In genomic region chr2:93267791-93268190, GRCm38 (mm10) we compare ENCODE assay signal across 9 mouse cellular contexts.
A peak's percentile ranks its signal among the peaks of the same experiment; 100 is the strongest.
DNase-seq lines count a peak whose midpoint lies in the region; ATAC-seq lines count a peak whose summit lies in the region.
"Had no signal": no experiment of that assay in that cellular context is flagged by ENCODE, and none has a peak within 500 bp of the region (broad histone marks: within the 10 kb centered on the region; RNA-seq: fewer than 3 reads in every experiment).

No protein-coding gene starts in this region.

- peak; percentile 49; the same call in 1 of the 2 replicates for ATAC-seq in liver, embryonic 12.5 days
- ATAC-seq: Patski had no signal

- no peaks in the 10 kb centered on the region for H3K36me3 ChIP-seq in liver, embryonic 12.5 days

- WGBS in liver, embryonic 12.5 days (ENCODE audit: insufficient replicate concordance) = 36% methylated on average over 4 of the region's 4 CpGs

- H3K27ac ChIP-seq in liver, embryonic 12.5 days = no peak overlapping the region

- no peaks in the 10 kb centered on the region for H3K9me3 ChIP-seq in liver, embryonic 12.5 days (replicated peaks)

- H3K9ac ChIP-seq in liver, embryonic 12.5 days = no peak overlapping the region

- peaks cover 6% of the 10 kb centered on the region; the same call in 1 of the 2 replicates for H3K4me1 ChIP-seq in liver, embryonic 12.5 days

- DNase-seq in adrenal gland, postnatal 10 days = peak; percentile 36
- DNase-seq in adrenal gland, postnatal 25 days = peak; percentile 33
- peak; percentile 52 for DNase-seq in heart, postnatal 4 days
- DNase-seq in cerebellum, adult 18-20 months = no peak
- DNase-seq in left cerebral cortex, postnatal 10 days (ENCODE audit: extremely low spot score in 1 of 2, low spot score in 2 of 2) = no peak
- DNase-seq in T-cell, adult 2 months (ENCODE audit: low spot score) = no peak
- DNase-seq: cerebellum, adult 9-10 months had no signal

- intact Hi-C loops in left cerebral cortex, postnatal 10 days (cut with DNase I) = no loop called here

- H3K4me3 ChIP-seq in liver, embryonic 12.5 days = no peak overlapping the region

- no peak overlapping the region for H3K4me2 ChIP-seq in liver, embryonic 12.5 days

- no peaks in the 10 kb centered on the region for H3K27me3 ChIP-seq in liver, embryonic 12.5 days (replicated peaks)
- H3K27me3 ChIP-seq: Patski had no signal

Comparison
In these comparisons a context has a peak if more than half of its experiments do, and no peak if none do; other contexts are left out.
1. DNase-seq: peak in adrenal gland, postnatal 10 days (single experiment), adrenal gland, postnatal 25 days (single experiment) and heart, postnatal 4 days (single experiment); none in cerebellum, adult 18-20 months (0 of 2), left cerebral cortex, postnatal 10 days (0 of 2) and T-cell, adult 2 months (single experiment).